Mouse (Mus musculus) E14TG2a.4 (cell line): ENCODE measurements around the gene Rgs19.

ENCODE experiments used
- CTCF ChIP-seq: conservative IDR thresholded peaks from 2 replicates; pipeline ENCODE4 v1.5.1; 2014; ENCODE audit warnings: low read length
- NANOG ChIP-seq: IDR thresholded peaks from 2 replicates; pipeline ENCODE4 v1.6.1; 2014; ENCODE audit warnings: borderline replicate concordance, low read length, mixed read lengths
- POU5F1 ChIP-seq: IDR thresholded peaks from 2 replicates; pipeline ENCODE4 v1.6.1; 2014; ENCODE audit warnings: low read length, borderline replicate concordance

GRCm38 (mm10) chr2:181683381-181683780, 10.4 kb downstream of the Rgs19 start:
- no peak for TF ChIP-seq CTCF
- TF ChIP-seq NANOG: no peak
- no peak for TF ChIP-seq POU5F1
